Mouse (Mus musculus): ENCODE data around the gene Fbrsl1. TPM values are rescaled to one million over a fixed set of nuclear protein-coding genes. Genes with fewer than 3 reads are reported as not detected.

Fbrsl1 gene
- total RNA-seq, 2 experiments from 2014 or later = 38.5 to 50.5 TPM

GRCm38 (mm10) chr5:110376802-110377433, 71.4 kb downstream of the Fbrsl1 start:
- peak; percentile 72 to 79 for DNase-seq
- intact Hi-C loops (cut with DNase I) = loop anchor here (2.0 to 5.0 kb wide), 2 partner anchors 52 to 260 kb away; no protein-coding TSS in a partner anchor

GRCm38 (mm10) chr5:110363822-110364545, 84.3 kb downstream of the Fbrsl1 start:
- intact Hi-C loops (cut with DNase I) = no loop called here
- DNase-seq = no peak

- DNase-seq = peak; percentile 73 to 76
- intact Hi-C loops (cut with DNase I) = no loop called here
Observed at GRCm38 (mm10) chr5:110363179-110363821, 85.0 kb downstream of the Fbrsl1 start.

- intact Hi-C loops (cut with DNase I) = no loop called here
- DNase-seq = no peak
Observed at GRCm38 (mm10) chr5:110362813-110363178, 85.5 kb downstream of the Fbrsl1 start.

GRCm38 (mm10) chr5:110361465-110361864, 86.8 kb downstream of the Fbrsl1 start:
- no peak for DNase-seq

GRCm38 (mm10) chr5:110357531-110358179, 90.6 kb downstream of the Fbrsl1 start:
- peak; percentile 77 to 88 for DNase-seq
- intact Hi-C loops (cut with DNase I) = loop anchor here (1.0 kb wide), 2 partner anchors 72 to 279 kb away; no protein-coding TSS in a partner anchor

More at GRCm38 (mm10) chr5:110361465-110361864, 86.8 kb downstream of the Fbrsl1 start:
- intact Hi-C loops (cut with DNase I) = no loop called here

GRCm38 (mm10) chr5:110354716-110355115, 93.6 kb downstream of the Fbrsl1 start:
- intact Hi-C loops (cut with DNase I) = no loop called here
- DNase-seq = no peak

GRCm38 (mm10) chr5:110347006-110347405, 101.3 kb downstream of the Fbrsl1 start:
- no peak for DNase-seq
- intact Hi-C loops (cut with DNase I) = no loop called here

- no peak for DNase-seq
- intact Hi-C loops (cut with DNase I) = no loop called here
Observed at GRCm38 (mm10) chr5:110345553-110345952, 102.8 kb downstream of the Fbrsl1 start.

GRCm38 (mm10) chr5:110344524-110344923, 103.8 kb downstream of the Fbrsl1 start, which contains the start of gene Lrcol1:
Gene Lrcol1 (plus strand): TSS chr5:110344730.
- intact Hi-C loops (cut with DNase I) = no loop called here

GRCm38 (mm10) chr5:110342648-110343284, 105.5 kb downstream of the Fbrsl1 start, which contains the start of gene P2rx2:
Gene P2rx2 (minus strand): TSS chr5:110343212.
- peak; percentile 12 to 13 for DNase-seq
- intact Hi-C loops (cut with DNase I) = no loop called here

More at GRCm38 (mm10) chr5:110344524-110344923, 103.8 kb downstream of the Fbrsl1 start, which contains the start of gene Lrcol1:
- DNase-seq = no peak

GRCm38 (mm10) chr5:110338792-110339191, 109.5 kb downstream of the Fbrsl1 start:
- no peak for DNase-seq

GRCm38 (mm10) chr5:110330508-110330907, 117.8 kb downstream of the Fbrsl1 start:
- DNase-seq = no peak
- intact Hi-C loops (cut with DNase I) = no loop called here

More at GRCm38 (mm10) chr5:110338792-110339191, 109.5 kb downstream of the Fbrsl1 start:
- intact Hi-C loops (cut with DNase I) = no loop called here

GRCm38 (mm10) chr5:110313127-110313526, 135.2 kb downstream of the Fbrsl1 start:
- no peak for DNase-seq
- intact Hi-C loops (cut with DNase I) = no loop called here

Other genes with a start within 250 kb of the Fbrsl1 start
- gene Ankle2, start 217.5 kb downstream of the Fbrsl1 start, total RNA-seq (2021) = 10 to 100 TPM; 29.4 to 30.5 TPM
- 10 to 100 TPM; 34.2 to 35.4 TPM for gene Pgam5, start 178.6 kb downstream of the Fbrsl1 start, total RNA-seq (2021)
- 100 to 1,000 TPM; 100 to 125 TPM for gene Pxmp2, start 162.3 kb downstream of the Fbrsl1 start, total RNA-seq (2021)
- gene Pole, start 162.2 kb downstream of the Fbrsl1 start, total RNA-seq (2021) = 1 to 10 TPM; 2.0 to 2.9 TPM
- gene P2rx2, start 105.3 kb downstream of the Fbrsl1 start, total RNA-seq (2021) = not detected
- not detected for gene Lrcol1, start 103.8 kb downstream of the Fbrsl1 start, total RNA-seq (2021)
- not detected for gene Galnt9, start 95.9 kb upstream of the Fbrsl1 start, total RNA-seq (2021)
- gene Noc4l, start 204.9 kb upstream of the Fbrsl1 start, total RNA-seq (2021) = 10 to 100 TPM; 12.8 to 13.5 TPM
- 10 to 100 TPM in 1 of 2 experiments, 1 to 10 TPM in 1; 8.2 to 12.0 TPM for gene Ddx51, start 204.9 kb upstream of the Fbrsl1 start, total RNA-seq (2021)